Mouse (Mus musculus): ENCODE results near the gene Dact1. TPM values are rescaled to one million over a fixed set of nuclear protein-coding genes. Genes with fewer than 3 reads are reported as not detected.

Dact1 gene
- polyA plus RNA-seq (2012; rRNA removed) = 3.9 and 4.0 TPM in 2 replicates

- peak; percentile 71 for DNase-seq
- WGBS = 1% methylated on average over 73 of the region's 76 CpGs
- H3K27me3 ChIP-seq (replicated peaks; ENCODE audit: control insufficient read depth, insufficient read depth, low read length) = no peaks in the 10 kb centered on the region
- H3K4me1 ChIP-seq (ENCODE audit: control insufficient read depth, insufficient read depth, low read length) = peaks cover 6% of the 10 kb centered on the region; the same call in 1 of the 2 replicates
- H3K36me3 ChIP-seq (ENCODE audit: control insufficient read depth, insufficient read depth, low read length) = no peaks in the 10 kb centered on the region
- TF ChIP-seq CTCF (conservative IDR thresholded peaks at IDR 0.05; ENCODE audit: insufficient read depth, insufficient read length, low read depth, low read length) = no peak
- H3K4me3 ChIP-seq (ENCODE audit: insufficient read depth, low read depth, low read length) = peak within 1 kb of the TSS; percentile 71
- peak within 1 kb of the TSS; percentile 0; the same call in 1 of the 2 replicates for H3K27ac ChIP-seq (ENCODE audit: insufficient read depth, low read depth, low read length)
Measured at GRCm38 (mm10) chr12:71309581-71310067, at the start of gene Dact1. Gene Dact1 (plus strand): TSS chr12:71309884.

DNA sequence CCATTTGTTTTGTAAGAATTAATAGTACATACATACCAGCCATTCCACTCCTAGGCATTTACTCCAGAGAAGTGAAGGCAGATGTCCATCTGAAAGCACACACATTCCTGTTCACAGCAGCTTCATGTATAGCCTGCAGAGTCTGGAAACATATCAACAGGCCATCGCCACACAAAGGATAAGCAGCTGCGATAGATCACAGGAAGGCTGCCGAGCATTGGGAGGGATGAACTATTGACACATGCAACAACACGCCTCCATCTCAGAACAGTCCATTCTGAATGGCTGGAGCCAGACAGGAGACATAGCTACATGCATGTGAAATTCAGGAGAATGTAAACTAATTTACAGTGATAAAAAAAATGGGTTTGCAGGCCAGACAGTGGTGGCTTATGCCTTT, 45.5 kb upstream of the Dact1 start:
- Histone ChIP-seq H3K27ac (ENCODE audit: insufficient read depth, low read depth, low read length) (no peak overlapping the region), H3K4me3 (ENCODE audit: insufficient read depth, low read depth, low read length) (no peak overlapping the region), H3K36me3 (ENCODE audit: control insufficient read depth, insufficient read depth, low read length) (no peaks in the 10 kb centered on the region), H3K27me3 (replicated peaks; ENCODE audit: control insufficient read depth, insufficient read depth, low read length) (no peaks in the 10 kb centered on the region), H3K4me1 (ENCODE audit: control insufficient read depth, insufficient read depth, low read length) (no peaks in the 10 kb centered on the region)
- DNase-seq = no peak
- TF ChIP-seq POLR2A (IDR thresholded peaks at IDR 0.05; ENCODE audit: low read depth, low read length) (no peak), CTCF (conservative IDR thresholded peaks at IDR 0.05; ENCODE audit: insufficient read depth, insufficient read length, low read depth, low read length) (no peak)
- 80% methylated on average over 4 of the region's 4 CpGs for WGBS

DNA sequence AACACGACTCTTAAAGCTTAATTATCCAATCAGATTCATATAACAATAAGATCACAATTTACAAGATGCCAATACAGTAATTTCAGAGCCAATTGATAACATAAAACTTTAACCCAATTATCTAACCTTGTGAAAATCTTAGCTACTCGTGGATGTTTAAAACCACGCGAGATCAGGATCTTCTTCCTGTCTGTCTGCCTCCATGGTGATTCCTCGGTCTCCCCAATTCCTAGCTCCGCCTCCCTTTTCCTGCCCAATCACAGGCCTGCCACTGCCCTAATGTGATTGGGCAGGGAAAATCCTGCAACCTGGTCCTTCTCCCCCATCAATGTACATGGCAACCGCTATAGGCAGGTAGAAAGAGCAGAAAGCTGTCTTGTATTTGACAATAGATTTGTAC, 40.3 kb upstream of the Dact1 start:
- 91% methylated on average over 7 of the region's 7 CpGs for WGBS
- no peak for TF ChIP-seq CTCF (conservative IDR thresholded peaks at IDR 0.05; ENCODE audit: insufficient read depth, insufficient read length, low read depth, low read length)
- no peak for TF ChIP-seq POLR2A (IDR thresholded peaks at IDR 0.05; ENCODE audit: low read depth, low read length)

DNA sequence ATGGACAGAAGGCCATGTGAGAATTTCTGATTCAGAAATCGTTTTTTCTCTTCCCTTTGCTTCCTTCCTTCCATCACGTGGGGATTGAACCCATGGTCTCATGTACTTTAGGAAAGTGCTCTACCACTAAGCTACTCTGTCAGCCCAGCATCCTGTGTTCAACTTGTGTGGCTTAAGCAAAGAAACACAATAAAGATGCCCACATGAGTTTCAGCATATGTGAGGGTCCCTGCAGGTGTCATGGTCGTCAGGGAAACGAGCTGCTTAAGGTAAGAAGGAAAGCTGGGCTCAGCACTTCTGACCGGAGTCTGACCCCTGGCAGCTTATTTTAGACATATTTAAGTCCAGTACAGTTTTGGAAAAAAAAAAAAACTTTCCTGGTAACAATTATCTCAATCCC, 38.6 kb upstream of the Dact1 start:
- WGBS = 77% methylated on average over 5 of the region's 5 CpGs
- DNase-seq = no peak
- no peaks in the 10 kb centered on the region for H3K36me3 ChIP-seq (ENCODE audit: control insufficient read depth, insufficient read depth, low read length)
- no peaks in the 10 kb centered on the region for H3K27me3 ChIP-seq (replicated peaks; ENCODE audit: control insufficient read depth, insufficient read depth, low read length)
- H3K4me1 ChIP-seq (ENCODE audit: control insufficient read depth, insufficient read depth, low read length) = no peaks in the 10 kb centered on the region
- H3K27ac ChIP-seq (ENCODE audit: insufficient read depth, low read depth, low read length) = no peak overlapping the region
- TF ChIP-seq CTCF (conservative IDR thresholded peaks at IDR 0.05; ENCODE audit: insufficient read depth, insufficient read length, low read depth, low read length) (no peak), POLR2A (IDR thresholded peaks at IDR 0.05; ENCODE audit: low read depth, low read length) (no peak)
- H3K4me3 ChIP-seq (ENCODE audit: insufficient read depth, low read depth, low read length) = no peak overlapping the region

More for the DNA sequence above, 40.3 kb upstream of the Dact1 start:
- Histone ChIP-seq H3K36me3 (ENCODE audit: control insufficient read depth, insufficient read depth, low read length) (no peaks in the 10 kb centered on the region), H3K4me3 (ENCODE audit: insufficient read depth, low read depth, low read length) (no peak overlapping the region), H3K27ac (ENCODE audit: insufficient read depth, low read depth, low read length) (no peak overlapping the region), H3K27me3 (replicated peaks; ENCODE audit: control insufficient read depth, insufficient read depth, low read length) (no peaks in the 10 kb centered on the region), H3K4me1 (ENCODE audit: control insufficient read depth, insufficient read depth, low read length) (no peaks in the 10 kb centered on the region)
- DNase-seq = no peak

DNA sequence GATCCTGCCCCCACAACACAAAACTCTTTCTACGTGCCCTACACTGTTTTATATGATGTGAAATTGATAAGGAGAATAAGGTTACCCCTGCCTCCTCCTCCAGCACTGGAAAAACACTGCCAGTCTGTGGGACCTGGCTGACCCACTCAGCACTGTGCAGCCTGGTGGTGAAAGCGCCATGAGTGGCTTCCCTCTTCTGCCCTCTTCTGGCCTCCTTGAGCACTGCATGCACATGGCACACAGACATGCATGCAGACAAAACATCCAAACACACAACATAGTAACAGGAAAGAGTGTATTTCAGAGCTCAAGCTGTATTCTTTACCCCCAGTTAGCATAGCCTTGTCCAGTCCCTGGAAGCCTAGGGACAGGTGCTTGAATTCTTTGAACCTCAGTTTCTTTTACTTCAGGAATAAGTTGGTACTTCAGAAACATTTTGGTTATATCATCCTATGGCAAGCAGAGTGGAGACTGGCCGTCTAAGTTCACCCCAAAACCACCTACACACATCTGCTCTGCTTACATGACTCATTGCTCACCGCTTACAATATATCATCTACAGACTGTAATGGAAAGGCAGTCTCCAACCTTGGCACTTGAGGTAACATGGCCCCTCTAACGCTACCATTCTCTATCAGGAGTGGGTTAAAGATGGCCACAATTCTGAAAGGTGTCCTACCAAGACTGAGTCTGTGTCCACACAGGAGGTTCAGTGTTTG, 35.0 kb upstream of the Dact1 start:
- H3K27ac ChIP-seq (ENCODE audit: insufficient read depth, low read depth, low read length) = no peak overlapping the region
- no peaks in the 10 kb centered on the region for H3K27me3 ChIP-seq (replicated peaks; ENCODE audit: control insufficient read depth, insufficient read depth, low read length)
- no peak overlapping the region for H3K4me3 ChIP-seq (ENCODE audit: insufficient read depth, low read depth, low read length)
- H3K36me3 ChIP-seq (ENCODE audit: control insufficient read depth, insufficient read depth, low read length) = no peaks in the 10 kb centered on the region
- no peaks in the 10 kb centered on the region for H3K4me1 ChIP-seq (ENCODE audit: control insufficient read depth, insufficient read depth, low read length)
- DNase-seq = no peak
- WGBS = 93% methylated on average over 5 of the region's 5 CpGs
- 0 out of 2 replicates have a peak, but pooled peaks have one; percentile 23 for TF ChIP-seq CTCF (conservative IDR thresholded peaks at IDR 0.05; ENCODE audit: insufficient read depth, insufficient read length, low read depth, low read length)
- no peak for TF ChIP-seq POLR2A (IDR thresholded peaks at IDR 0.05; ENCODE audit: low read depth, low read length)

- TF ChIP-seq CTCF (conservative IDR thresholded peaks at IDR 0.05; ENCODE audit: insufficient read depth, insufficient read length, low read depth, low read length) = no peak
- no peak for TF ChIP-seq POLR2A (IDR thresholded peaks at IDR 0.05; ENCODE audit: low read depth, low read length)
- Histone ChIP-seq H3K36me3 (ENCODE audit: control insufficient read depth, insufficient read depth, low read length) (no peaks in the 10 kb centered on the region), H3K4me3 (ENCODE audit: insufficient read depth, low read depth, low read length) (no peak overlapping the region), H3K27ac (ENCODE audit: insufficient read depth, low read depth, low read length) (no peak overlapping the region), H3K4me1 (ENCODE audit: control insufficient read depth, insufficient read depth, low read length) (no peaks in the 10 kb centered on the region), H3K27me3 (replicated peaks; ENCODE audit: control insufficient read depth, insufficient read depth, low read length) (no peaks in the 10 kb centered on the region)
- 81% methylated on average over 8 of the region's 8 CpGs for WGBS
- no peak for DNase-seq
Measured at GRCm38 (mm10) chr12:71275906-71276595, 33.6 kb upstream of the Dact1 start.
